Mouse (Mus musculus) cerebellum, adult 9-10 months (tissue): ENCODE data around the gene Slc38a3.
A peak's percentile ranks its signal among the peaks of the same experiment; 100 is the strongest.

Experiments
- DNase-seq: peaks from one replicate; pipeline ENCODE4 v3.0.0; 2022

Gene Slc38a3

DNA sequence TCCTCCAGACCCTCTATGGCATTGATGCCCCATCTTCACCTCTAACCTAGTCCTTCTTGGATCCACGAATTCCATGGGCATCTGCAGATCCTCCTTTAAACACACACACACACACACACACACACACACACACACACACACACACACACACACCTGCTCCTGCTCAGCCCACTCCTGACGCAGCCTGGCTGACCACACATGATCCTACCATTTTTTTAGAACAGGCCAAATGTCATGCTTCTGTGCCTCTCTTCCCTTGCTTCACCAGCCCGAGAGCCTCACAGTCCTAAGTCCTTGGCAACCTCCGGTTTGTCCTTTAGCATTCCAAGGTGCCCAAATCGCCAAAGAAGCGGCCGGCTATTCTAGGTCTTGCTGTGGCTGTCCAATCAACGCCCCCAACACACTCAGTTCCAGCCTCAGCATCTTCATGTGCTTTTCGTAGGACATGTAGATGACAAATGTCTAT, at the start of gene Slc38a3:
Slc38a3 (minus strand) TSS at position 51 of the 466 bp plus-strand sequence.
- no peak for DNase-seq

DNA sequence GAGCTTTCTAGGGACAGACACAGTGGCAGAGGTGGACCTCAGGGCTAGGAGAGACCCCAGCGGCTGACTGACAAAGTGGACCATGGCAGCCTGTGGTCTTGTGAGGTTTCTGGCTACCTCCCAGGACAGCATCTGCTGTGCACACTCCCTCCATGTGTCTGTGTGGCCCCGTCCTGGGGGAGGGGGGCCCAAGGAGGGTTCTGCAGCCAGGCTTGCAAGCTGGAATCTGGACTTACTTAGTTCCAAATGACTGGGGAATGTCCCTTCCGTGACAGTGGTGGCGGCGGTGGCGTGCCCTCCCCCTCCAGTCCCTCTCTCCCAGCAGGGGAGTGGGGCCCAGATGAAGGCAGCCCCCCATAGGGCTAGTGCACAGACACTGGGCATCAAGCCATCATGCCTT, 47.6 kb upstream of the Slc38a3 start:
- no peak for DNase-seq

DNA sequence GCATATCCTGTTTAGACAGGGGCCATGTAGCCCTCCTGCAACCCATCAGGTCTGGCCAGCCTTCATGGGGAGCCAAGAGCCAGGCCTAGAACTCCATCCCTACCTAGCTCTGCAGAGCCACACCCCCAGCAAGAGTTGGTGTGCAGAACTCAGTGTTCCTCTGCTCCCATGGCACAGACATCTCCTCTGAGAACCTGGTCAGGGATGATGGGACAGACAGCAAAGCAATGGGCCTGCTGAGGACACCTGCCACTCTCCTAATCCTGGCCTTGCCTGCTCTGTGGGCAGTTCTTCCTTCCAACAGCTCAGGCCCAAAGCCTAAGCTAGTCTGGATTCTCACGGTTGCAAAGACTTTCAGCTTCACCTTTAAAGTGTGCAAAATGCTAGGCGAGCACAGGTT, 46.3 kb upstream of the Slc38a3 start:
- no peak for DNase-seq

DNA sequence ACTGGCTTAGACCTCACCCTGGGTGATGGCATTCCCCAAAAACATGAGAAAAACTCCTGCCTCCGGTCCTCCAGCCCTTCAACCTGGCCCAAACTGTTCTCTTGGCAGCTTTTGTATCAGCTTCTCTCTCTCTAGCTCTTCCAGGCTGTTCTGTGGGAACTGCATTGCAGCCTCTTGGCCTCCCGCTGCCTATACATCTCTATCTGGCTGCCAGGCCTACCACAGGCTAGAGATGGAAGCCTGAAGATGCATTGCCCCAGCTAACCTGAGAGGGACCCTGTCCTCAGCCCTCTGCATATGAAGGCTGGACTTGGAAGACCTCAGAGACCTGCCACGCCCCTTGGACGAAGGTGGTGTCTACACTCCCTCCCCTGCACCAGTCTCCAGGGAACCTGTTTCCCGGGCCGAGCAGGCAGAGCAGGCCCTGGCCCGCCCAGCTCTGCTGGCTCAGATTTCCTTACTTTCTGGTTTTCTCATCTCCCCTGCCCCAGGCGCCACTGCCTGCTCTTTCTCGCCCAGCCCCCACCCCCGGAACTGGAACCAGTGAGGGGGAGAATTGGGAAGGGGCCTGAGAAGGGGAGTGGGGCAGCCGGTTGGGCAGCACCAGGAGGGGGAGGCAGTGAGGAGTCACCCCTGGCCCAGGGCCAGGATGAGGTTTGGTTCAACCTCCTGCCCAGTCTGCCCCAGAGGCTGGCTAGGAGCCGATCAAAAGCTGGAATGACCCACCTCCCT, 45.1 kb upstream of the Slc38a3 start:
- DNase-seq: peak; percentile 71

DNA sequence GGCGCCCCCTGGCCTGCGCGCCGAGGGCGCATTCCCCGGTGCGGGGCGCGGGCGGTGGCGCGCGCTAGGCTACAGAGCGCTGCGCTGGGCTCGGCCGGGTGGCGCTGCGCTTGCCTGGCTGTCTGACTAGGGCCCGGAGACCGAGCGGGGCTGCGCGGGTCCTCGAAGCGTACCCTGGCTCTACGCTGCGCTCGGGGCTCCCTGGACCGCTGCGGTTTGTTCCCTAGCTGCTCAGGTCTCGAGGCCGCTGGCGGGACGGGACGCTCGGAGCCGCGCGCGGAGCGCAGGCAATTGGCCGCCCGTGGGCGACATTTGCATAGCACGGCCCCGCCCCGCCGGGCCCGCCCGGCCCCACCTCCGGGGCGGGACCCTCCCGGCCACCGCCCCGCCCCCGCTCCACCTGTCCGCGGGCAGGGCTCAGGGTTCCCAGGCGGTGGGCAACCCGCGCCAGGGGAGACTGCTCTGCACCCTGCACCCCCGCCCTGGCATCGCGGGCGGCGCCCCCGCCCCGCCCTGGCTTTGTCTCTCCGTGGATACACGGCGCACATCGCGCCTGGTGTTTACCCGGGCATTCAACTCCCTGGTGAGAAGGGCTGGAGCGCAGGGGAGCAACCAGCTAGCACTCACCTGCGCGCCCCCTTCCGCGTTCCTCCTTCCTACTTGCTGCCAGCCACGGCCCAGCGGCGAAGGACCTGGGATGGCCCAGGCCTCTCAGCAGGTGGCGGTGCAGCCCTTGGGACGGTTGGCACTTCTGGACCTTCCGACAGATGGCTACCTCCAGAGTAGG, 40.6 kb upstream of the Slc38a3 start, which contains the start of gene Sema3f:
Sema3f (minus strand) TSS at position 779 of the 787 bp plus-strand sequence.
- peak; percentile 81 for DNase-seq

DNA sequence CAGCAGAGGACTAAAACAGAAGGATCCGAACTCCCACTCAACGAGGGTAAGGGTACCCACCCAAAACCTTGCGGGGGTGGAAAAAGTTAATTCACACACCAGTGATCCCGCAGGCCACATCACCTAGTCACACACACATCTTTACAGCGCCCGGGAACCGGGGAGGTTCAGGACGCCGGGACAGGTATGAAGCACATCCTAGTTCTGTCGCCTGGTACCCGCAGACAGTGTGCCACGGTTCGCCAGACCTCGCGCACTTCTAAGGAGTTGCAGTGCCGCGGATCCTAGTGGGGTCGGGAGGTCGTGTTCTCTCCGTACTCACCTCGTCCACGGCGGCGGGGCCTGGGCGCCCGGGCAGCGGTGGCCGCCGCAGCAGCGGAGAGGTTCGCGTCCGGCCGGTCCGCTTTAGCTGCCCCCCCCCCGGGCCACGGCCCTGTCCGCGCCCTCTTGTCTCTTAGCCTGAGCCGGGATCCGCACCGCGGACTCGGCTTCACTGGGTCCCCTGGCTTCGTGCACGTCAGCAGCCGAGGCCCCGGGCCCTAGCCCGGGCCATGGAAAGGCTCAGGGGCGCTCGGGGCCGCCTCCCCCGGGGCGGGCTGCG, 39.9 kb upstream of the Slc38a3 start:
- no peak for DNase-seq

DNA sequence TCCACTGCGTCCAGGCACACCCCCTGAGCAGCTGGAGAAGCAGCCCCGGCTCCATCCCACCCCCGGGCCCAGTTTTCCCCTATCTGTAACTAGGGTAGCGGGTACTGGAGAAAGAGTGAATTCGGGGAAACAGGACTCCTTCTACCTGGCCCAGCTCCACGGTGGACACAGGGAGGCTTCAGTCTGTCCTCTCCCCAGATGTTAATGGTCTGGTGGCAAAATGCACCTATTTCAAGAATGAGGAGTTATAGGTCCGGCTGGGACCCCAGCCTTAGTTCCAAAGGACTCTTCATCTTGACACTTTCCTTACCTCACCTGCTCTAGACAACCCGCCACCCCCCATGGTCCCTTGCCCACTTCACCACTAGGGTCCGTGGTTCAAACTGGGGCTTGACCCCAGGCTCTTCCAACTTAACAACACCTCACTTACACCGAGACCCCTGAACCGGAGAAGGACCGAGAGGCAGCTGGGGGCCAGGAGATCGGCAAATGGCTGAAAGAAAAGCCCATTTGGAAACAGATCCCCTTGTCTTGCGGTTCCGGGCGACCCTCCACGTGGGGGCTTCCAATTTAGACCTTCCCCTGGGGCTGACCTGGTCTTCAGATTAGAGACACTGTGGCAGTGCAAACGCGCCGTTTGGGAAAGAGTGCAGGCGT, 39.2 kb upstream of the Slc38a3 start:
- DNase-seq: no peak

DNA sequence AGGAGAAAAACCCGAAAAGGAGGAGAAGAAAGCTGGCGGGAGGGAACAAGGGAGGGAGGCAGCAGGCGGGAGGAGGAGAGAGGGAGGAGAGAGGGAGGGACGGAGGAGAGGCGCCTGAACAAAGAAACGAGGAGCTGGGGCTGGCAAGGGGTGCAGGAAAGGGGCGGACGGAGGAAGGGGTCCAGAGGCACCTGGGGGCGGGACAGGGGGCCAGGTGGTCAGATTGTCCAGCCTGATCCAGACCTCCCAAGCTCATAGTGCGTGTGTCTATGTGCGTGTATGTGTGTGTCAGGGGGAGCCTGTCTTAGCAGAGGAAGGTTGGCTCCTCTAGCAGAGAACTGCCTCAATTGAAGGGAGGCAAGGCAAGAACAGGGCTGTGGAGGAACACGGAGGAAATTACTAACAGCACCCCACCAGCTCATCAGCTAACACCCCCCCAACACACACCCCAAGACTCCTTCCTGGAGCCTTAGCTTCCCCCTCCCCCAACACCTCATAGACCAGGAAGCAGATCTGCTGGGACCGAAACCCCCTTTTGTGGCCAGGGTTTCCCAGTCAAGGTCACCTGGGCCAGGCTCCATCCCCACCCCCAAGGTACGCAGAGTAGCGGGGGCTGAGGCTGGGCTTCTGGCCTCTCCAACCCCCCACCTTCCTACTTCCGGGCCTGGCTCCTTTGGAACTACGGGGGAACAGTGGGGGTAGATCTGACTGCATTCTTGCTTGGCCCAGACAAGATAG, 38.5 kb upstream of the Slc38a3 start:
- DNase-seq: no peak

DNA sequence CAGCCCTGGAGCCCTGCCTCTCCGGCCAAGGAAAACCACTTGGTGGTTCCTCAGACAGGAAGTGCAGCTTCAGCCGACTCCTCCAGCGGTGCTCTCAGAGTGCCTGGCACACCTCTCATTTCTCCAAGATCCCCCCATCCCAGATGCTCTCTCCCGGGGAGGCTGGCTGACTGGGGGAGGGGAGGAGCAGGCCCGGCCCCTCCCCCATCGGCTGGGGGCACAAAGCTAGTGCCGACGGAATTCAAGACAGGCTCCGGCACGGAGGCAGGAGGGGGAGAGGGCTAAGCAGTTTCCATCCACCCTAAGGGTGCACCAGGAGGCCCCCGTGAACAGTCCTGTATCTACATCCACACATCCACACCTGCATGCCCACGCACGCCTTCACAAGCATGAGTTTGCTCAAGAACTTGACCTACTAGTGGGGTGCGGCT, 37.5 kb upstream of the Slc38a3 start:
- no peak for DNase-seq

DNA sequence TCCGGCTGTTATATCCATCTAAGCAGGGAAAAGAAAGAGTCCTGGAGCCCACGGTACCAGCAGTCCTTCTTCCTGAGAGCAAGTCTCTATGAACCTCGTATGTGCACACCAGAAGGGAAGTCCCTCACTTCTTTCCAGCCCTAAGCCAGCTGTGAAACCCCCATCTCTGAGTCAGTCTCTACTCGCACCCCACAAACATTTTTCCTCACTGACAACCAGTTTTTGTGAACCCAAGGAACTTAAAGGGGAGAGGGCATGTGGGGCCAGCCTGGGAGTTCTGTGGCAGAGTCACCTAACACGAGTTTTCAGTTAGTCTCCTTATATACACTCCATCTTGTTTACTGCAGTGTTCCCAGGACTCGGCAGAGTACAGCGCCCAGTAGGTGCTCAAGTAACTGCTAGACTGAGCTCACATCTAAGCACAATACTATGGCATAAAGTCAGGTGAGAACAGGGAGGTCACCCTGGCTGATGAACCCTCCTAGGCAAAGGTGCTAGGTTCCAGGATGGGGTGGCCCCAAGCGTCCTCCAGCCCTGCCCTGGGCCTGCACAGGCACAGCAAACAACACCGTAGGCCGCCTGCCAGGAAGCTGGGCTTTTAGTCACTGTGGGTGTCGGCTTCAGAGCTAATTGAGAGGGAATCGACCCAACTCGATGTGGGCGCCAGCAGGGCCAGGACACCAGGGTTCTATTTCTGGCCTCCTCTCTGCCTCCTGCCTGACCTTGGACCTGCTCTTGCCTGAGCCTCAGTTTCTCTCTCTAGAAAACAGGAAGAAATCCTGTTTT, 34.2 kb upstream of the Slc38a3 start:
- no peak for DNase-seq

DNA sequence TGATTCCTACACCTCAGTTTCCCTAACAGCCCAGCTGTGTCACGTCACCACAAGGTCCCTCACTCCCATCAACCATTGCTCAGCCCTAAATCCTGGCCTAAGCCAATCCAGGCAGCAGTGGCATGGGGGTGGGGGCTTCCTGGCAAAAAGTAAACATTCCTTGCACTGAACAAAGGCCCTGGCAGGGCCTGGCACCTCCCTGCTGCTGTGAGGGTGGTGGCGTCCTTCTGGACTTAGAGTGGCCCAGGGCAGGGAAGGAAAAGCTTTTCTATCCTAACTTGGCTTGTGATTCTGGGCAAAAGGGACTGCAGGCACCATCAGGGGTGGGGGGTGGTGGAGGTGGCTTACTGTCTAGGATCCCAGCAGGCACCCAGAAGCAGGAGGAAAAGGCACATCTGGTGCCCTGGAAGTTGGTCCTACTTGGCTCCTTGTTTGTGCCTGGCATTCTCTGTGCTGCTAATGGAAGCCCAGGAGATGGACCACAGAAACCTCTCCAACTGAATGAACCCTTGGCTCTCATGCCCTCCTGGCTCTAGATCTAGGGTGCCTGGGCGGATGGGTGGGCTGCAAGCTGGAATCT, 33.4 kb upstream of the Slc38a3 start:
- no peak for DNase-seq

DNA sequence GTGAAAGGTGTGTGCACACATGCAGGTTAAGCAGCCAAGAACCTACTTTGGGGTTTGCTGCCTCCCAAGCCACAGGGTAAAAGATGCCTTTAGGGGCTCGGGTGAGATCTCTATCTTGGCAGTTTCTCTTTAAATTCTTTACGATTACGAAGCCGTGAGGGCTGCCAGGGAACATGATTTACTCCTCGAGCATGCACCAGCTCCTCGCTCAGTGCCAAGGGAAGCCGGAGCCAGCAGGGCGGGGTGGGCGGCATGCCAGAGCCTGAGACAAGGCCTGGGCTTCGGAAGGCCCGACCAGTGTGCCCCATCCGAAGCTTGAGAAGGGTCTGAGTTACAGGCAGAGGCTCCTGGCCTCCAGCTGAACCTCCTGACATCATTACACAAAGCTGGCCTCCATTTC, 32.3 kb upstream of the Slc38a3 start:
- DNase-seq: peak; percentile 88

DNA sequence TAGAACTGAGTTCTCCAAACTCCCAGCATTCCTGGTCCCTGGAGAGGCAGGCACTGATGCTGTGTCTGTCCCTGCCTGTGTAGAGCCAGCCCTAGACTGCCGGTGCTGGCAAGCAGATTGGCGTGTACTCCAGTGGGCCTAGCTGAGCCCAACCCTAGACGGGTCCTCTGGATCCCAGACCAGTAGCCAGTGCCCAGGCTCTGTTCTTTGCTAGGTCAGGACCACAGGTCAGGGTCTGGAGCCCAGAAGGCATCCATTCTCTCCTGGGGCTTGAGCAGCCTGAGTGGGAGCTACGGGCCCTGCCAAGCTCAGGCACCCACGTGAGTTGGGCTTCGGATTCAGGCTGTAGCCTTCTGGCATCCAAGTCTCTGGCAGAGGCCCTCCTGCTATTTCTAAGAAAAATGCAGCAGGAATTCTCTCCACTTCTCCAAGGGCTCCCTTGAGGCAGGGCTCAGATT, 30.8 kb upstream of the Slc38a3 start:
- DNase-seq: no peak

DNA sequence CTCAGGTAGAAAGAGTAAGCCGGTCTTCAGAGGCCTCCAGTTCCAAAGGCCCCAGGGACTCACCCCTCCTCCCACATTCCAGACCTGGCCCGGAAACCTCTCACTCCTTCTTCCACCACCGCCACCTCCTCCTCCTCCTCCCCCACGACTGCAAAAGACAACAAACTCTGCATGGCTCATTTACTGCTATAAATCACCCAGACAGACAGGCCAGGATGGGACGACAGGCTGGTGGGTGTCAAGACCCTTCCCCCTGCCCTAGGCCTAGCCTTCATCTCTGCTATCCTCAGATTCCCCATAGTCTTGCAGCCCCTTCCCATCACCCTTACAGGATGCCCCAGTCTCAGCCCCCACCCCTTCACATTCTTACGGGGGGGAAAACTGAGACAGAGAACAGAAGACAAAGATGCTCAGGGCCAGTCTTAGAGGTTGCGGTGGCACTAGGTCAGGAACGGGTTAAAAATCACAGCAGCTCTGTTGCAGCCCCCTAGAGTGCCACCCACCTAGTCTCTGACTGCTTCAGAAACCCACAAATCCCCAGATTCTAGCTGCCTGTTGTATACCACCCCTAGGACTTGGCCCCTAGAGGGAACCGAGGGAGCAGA, 30.1 kb upstream of the Slc38a3 start:
- no peak for DNase-seq

DNA sequence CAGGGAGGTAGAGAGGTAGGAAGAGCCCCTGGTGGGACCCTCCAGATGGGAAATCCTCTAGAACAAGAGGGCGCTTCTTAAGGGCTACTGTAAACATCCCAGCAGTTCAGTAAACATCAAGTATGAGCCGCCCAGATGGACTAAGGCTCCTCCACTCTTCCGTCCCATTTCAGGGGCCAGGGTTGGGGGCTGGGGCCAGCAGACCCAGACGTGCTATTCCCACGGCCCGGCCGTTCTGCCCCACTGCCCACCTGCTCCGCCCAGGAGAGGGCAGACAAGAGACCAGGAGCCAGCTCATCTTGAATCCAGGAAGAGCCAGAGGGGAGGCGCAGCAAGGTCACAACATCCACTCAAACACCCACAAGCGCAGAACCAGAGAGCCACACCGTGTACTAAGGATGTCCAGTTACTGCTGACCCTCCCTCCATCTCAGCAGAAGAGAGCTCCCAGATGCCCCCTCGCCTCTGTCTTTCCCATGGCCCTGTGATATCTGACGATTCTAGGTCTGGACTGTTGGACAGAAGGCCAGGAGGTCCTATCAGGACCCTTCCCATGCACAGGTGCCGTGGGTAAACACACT, 29.4 kb upstream of the Slc38a3 start:
- DNase-seq: no peak

DNA sequence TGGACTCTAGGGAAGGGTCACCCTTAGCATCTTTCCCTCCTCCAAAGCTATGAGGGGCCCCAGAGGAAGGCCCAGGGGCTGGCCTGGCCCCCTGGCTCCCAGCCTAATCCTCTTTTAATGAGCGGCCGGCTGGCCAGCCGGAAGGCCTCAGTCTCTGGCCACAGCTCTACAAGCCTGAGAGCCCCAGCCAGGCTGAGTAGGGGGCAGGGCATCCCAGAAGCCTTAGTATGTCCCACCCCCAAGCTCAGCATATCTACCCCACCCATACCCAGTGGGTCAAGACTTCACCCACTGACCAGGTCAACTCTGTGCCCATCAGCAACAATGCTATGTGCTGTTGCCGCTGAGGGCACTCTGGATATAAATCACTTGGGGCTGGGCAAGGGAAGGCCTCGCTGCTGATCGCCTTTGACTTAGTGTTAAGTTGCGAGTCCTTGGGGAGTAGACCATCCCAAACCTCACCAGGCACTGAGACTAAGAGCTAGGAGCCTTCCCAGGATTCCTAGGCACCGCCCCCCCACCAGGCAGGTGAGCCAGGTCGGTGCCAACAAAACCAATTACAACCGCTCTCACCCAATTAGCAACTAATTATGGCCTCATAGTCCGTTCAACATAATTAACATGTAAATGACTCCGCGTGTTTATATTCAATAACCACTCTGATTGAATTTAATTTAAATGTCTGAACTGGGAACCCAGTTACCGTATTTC, 28.6 kb upstream of the Slc38a3 start:
- DNase-seq: no peak

DNA sequence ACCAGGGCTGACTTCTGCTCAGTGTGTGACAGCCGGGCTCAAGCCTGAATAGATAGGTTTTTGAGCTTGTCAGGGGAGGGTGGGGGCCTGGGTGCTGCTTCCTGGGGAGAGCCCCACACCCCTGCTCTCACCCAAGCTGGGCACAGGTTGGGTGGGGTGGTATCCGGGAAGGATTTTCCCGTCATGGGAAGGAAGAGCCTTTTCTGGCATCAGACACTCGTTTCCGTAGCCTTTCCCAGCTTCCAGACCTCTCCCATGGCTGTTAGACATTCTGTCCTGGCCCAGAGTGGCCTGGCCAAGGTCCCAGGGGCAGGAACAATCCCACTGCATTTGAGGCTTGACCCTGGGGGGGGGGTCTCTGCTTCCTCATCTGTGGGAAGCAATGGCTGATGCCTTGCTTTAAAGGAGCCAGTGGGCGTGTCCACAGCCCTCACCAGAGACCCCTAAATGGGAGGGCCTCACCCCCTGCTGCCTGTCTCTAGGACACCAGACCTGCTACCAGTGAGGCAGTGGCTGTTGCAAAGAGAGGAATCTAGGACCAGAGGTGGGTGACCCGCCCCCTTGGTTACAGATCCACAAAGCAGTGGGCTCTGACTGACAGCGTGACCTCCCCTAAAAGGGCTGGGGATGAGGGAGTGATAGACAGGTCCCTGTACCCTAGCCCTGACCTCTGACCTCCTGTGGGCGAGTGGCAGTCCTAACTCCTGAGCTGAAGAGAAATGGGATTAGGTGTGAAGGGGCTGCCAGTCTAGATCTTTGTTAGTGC, 27.7 kb upstream of the Slc38a3 start:
- DNase-seq: no peak

DNA sequence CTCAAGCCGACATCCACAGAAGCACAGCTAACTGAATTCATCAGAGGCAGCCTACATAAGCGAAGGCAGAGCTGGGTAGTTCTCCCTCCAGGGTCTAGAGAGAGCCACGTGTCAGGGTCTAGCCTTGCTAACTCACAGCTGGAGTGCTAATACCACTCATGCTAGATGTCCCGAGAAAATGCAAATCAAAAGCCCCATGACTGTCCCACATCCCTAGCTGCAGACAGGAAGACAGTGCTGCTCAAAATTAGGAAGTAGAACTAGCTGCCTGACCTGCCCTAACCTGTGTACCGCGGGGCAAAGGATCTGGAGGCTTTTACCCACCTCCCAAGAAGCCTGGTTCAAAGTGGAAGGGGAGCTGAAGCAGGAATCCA, 26.8 kb upstream of the Slc38a3 start:
- no peak for DNase-seq
